Mouse (Mus musculus): ENCODE data around the gene Nfic.

Nfic gene

GRCm38 (mm10) chr10:81402227-81402765 lies 53.1 kb downstream of the Nfic start:
- no peak for DNase-seq

GRCm38 (mm10) chr10:81401521-81402226 lies 53.8 kb downstream of the Nfic start:
- peak; percentile 67 to 68 for DNase-seq

- no peak for DNase-seq
Measured at GRCm38 (mm10) chr10:81401205-81401520, 54.3 kb downstream of the Nfic start.

- DNase-seq = no peak
Measured at GRCm38 (mm10) chr10:81400371-81401204, 54.8 kb downstream of the Nfic start.

- DNase-seq = no peak
Measured at GRCm38 (mm10) chr10:81399798-81400308, 55.6 kb downstream of the Nfic start.

GRCm38 (mm10) chr10:81399296-81399695 lies 56.1 kb downstream of the Nfic start:
- no peak for DNase-seq

- no peak for DNase-seq
Measured at GRCm38 (mm10) chr10:81396749-81397148, 58.7 kb downstream of the Nfic start.

GRCm38 (mm10) chr10:81395865-81396264 lies 59.6 kb downstream of the Nfic start:
- no peak for DNase-seq

GRCm38 (mm10) chr10:81395127-81395526 lies 60.3 kb downstream of the Nfic start:
- DNase-seq = peak in 1 of 2 experiments; percentile 81

GRCm38 (mm10) chr10:81393456-81394063 lies 61.9 kb downstream of the Nfic start:
- DNase-seq = peak in 1 of 2 experiments; percentile 47

- peak; percentile 78 to 87 for DNase-seq
Measured at GRCm38 (mm10) chr10:81392781-81393185, 62.7 kb downstream of the Nfic start, which contains the start of gene Smim24. Gene Smim24, plus strand, starts transcription at chr10:81393051.

GRCm38 (mm10) chr10:81392270-81392669 lies 63.2 kb downstream of the Nfic start:
- DNase-seq = no peak

GRCm38 (mm10) chr10:81390678-81390965 lies 64.8 kb downstream of the Nfic start:
- DNase-seq = no peak

GRCm38 (mm10) chr10:81389801-81390677 lies 65.4 kb downstream of the Nfic start:
- DNase-seq = peak in 1 of 2 experiments; percentile 78

- DNase-seq = peak; percentile 69 to 75
Measured at GRCm38 (mm10) chr10:81389373-81389772, 66.1 kb downstream of the Nfic start.

- no peak for DNase-seq
Measured at GRCm38 (mm10) chr10:81388505-81389055, 66.9 kb downstream of the Nfic start, which contains the start of gene Gm48552. Gene Gm48552, plus strand, starts transcription at chr10:81389005.

- no peak for DNase-seq
Measured at GRCm38 (mm10) chr10:81387716-81388115, 67.7 kb downstream of the Nfic start.

- no peak for DNase-seq
Measured at GRCm38 (mm10) chr10:81385603-81386306, 69.7 kb downstream of the Nfic start.

GRCm38 (mm10) chr10:81384605-81384982 lies 70.8 kb downstream of the Nfic start:
- DNase-seq = no peak

GRCm38 (mm10) chr10:81383802-81384604 lies 71.4 kb downstream of the Nfic start, which contains the start of the genes Dohh and Gm48551:
Gene Dohh, plus strand, starts transcription at chr10:81384428.
Gene Gm48551, plus strand, starts transcription at chr10:81384466.
- peak; percentile 99 for DNase-seq
